Mouse (Mus musculus) heart, embryonic 10.5 days (tissue): ENCODE results near the gene Nudt8. TPM values are rescaled to one million over a fixed set of nuclear protein-coding genes. Genes with fewer than 3 reads are reported as not detected.
"Not testable (repeated sequence)": the region's sequence is repeated elsewhere in the genome, so short reads cannot be mapped to it uniquely, and the experiment has no call there.

Experiments
- DNase-seq: peaks from one replicate; pipeline ENCODE4 v3.0.0-alpha.2; 2017; ENCODE audit warnings: low spot score
- H3K27ac ChIP-seq: fragments of 300-500 bp; sonication (generic); 2 replicates; pipeline ENCODE4 v1.5.1; 2016; ENCODE audit warnings: mild to moderate bottlenecking
- H3K27me3 ChIP-seq: fragments of 300-500 bp; sonication (generic); 2 replicates; pipeline ENCODE4 v1.6.1; 2016; ENCODE audit warnings: mild to moderate bottlenecking; ENCODE audit not compliant: poor library complexity, insufficient read depth, severe bottlenecking
- H3K36me3 ChIP-seq: fragments of 300-500 bp; sonication (generic); 2 replicates; pipeline ENCODE4 v1.6.1; 2016; ENCODE audit warnings: mild to moderate bottlenecking, moderate library complexity
- H3K4me1 ChIP-seq: fragments of 300-500 bp; sonication (generic); 2 replicates; pipeline ENCODE4 v1.6.1; 2016; ENCODE audit warnings: mild to moderate bottlenecking
- H3K4me3 ChIP-seq: fragments of 300-500 bp; sonication (generic); 2 replicates; pipeline ENCODE4 v1.5.1; 2016; ENCODE audit warnings: mild to moderate bottlenecking, moderate library complexity
- H3K9me3 ChIP-seq: fragments of 300-500 bp; sonication (generic); 2 replicates; pipeline ENCODE4 v1.6.1; 2016; ENCODE audit warnings: mild to moderate bottlenecking, moderate library complexity
- WGBS: fragments of 180-500 bp; shearing (Covaris S2); methylation state at CpG from one replicate; pipeline ENCODE4 v1.1.7; 2016; 5-methylcytosine and 5-hydroxymethylcytosine counted together
- polyA plus RNA-seq: library from polyadenylated mRNA; unstranded; fragments of >200 nt; fragmentation: Nextera tagmentation; extraction: Ambion mirVana; gene quantifications from 2 replicates; pipeline ENCODE4 v1.2.1, GENCODE M21; 2016

Gene Nudt8
- polyA plus RNA-seq, 1 experiment from 2014 or later, result 40.2 TPM

DNA sequence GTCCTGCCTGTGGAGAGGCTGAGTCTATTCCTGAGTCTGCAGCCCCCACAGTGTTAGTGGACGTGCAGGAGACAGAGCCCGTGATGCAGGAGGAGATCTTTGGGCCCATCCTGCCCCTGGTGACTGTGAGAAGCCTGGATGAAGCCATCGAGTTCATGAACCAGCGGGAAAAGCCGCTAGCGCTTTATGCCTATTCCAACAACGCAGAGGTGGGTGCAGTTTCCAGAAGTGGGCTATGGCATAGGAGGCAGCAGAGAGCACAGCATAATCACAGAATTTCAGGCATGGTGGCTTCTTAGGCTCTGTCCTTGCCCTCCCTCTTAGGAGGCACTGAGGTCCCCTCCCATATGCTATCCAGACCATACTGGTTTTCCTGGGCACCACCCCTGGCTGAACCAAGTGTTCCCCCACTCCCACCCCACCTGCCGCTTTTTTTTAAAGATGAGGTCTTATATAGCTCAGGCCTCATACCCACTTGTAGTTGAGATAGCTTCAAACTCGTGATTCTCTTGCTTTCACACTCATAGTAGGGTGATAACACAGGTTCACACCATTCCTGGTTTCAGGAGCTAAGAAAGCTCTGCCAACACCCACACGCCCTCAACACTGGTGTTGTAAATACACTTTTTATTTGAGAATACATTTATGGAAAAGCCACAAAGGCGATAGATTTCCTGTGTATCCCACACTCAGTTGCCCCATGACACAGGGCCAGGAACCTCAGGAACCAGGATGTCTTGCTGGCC lies 33.9 kb upstream of the Nudt8 start:
- Histone ChIP-seq H3K4me3 (no peak overlapping the region), H3K4me1 (peaks cover 31% of the 10 kb centered on the region), H3K27ac (no peak overlapping the region), H3K9me3 (no peaks in the 10 kb centered on the region), H3K27me3 (0 out of 2 replicates have a peak, but pooled peaks cover 22% of the 10 kb centered on the region), H3K36me3 (no peaks in the 10 kb centered on the region)
- DNase-seq, result no peak
- WGBS, result 62% methylated on average over 11 of the region's 11 CpGs

DNA sequence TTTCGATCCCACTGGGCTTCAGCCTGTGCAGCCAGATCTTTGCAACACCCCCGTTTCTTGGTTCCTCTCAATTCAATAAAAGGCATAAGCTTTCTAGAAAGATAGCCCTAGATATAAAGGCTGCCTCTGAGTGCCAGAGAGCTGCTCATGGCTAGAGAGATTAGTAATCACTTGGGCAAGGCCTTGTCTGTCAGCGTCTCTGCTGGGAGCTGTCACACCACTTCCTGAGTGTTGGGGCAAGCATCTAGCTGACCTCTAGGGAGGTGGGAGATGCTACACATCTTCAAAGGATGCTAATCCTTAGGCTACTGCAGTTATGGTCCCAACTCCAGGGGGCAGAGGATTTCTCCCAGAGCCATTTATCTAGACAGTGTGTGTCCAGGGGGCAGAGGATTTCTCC lies 33.1 kb upstream of the Nudt8 start:
- WGBS, result 32% methylated on average over 3 of the region's 3 CpGs
- H3K27ac ChIP-seq, result no peak overlapping the region
- no peak for DNase-seq
- H3K27me3 ChIP-seq, result 0 out of 2 replicates have a peak, but pooled peaks cover 23% of the 10 kb centered on the region
- H3K4me3 ChIP-seq, result no peak overlapping the region
- no peaks in the 10 kb centered on the region for H3K36me3 ChIP-seq
- H3K9me3 ChIP-seq, result no peaks in the 10 kb centered on the region
- peaks cover 32% of the 10 kb centered on the region for H3K4me1 ChIP-seq

DNA sequence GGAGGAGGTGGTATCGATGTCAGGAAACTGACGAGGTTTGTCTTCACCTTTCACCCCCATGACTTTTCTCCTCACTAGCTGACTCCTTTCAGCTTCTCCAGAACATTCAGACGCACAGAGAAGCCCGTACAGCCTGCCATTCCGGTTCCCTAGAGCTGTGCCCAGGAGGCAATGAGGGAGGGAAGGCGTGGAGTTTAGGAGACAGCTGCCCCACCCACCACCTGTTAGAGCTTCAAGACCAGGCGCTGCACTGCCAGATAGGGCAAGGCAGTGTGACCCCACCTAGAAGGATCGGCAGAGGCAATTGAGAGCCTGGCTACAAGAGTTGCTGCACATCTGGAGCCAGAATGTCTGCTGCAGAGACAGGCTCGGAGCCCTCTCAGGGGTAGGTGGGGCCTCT lies 28.2 kb upstream of the Nudt8 start, which contains the start of gene Aldh3b2:
Gene Aldh3b2 (plus strand): TSS at position 100 of the 400 bp plus-strand sequence.
- Histone ChIP-seq H3K4me1 (peaks cover 23% of the 10 kb centered on the region), H3K36me3 (no peaks in the 10 kb centered on the region), H3K27ac (no peak within 1 kb of the TSS), H3K27me3 (peaks cover 22% of the 10 kb centered on the region; the same call in 1 of the 2 replicates), H3K4me3 (no peak within 1 kb of the TSS), H3K9me3 (no peaks in the 10 kb centered on the region)
- 39% methylated on average over 9 of the region's 9 CpGs for WGBS
- no peak for DNase-seq

DNA sequence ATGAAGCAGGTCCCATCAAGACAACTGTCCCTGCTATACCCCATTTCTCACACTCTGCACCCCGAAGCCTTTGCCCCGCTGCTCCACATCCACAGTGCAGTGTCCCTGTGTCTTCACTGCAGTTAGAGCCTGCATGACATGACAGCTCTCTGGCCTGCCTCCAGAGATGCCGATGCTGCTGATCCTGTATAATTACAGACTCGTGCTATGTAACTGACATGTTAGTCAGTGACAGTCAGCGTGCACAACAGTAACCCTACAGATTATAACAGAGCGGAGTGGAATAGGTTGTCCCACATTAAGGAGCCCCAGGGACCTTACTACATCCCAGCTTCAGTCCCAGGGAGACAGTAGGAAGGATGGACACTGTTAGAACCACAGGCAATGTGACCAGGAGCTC lies 25.8 kb upstream of the Nudt8 start:
- H3K27ac ChIP-seq, H3K4me3 ChIP-seq, H3K36me3 ChIP-seq, H3K9me3 ChIP-seq, DNase-seq, H3K4me1 ChIP-seq: not testable (repeated sequence)
- peaks cover 12% of the 10 kb centered on the region; the same call in 1 of the 2 replicates for H3K27me3 ChIP-seq
- 81% methylated on average over 6 of the region's 6 CpGs for WGBS

DNA sequence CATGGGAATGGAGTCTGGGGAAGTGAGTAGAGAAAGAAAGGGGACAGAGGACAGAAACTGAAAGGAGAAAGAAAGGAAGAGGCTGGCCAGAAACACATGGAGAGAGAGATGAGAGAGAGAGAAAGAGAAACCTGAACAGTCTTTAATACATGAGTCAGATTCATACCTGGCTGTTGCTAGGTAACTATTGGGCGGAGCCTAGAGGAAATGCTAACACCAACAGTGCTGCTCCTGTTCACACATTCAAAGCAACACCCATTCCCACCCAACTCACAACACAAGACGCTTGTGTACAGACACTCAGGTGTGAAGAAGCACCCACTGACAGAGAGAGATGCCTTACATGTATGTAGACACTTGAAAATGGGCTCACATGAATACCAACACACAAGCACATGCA lies 24.5 kb upstream of the Nudt8 start:
- no peaks in the 10 kb centered on the region for H3K9me3 ChIP-seq
- H3K4me1 ChIP-seq, result peaks cover 4% of the 10 kb centered on the region; the same call in 1 of the 2 replicates
- H3K27me3 ChIP-seq, result peaks cover 10% of the 10 kb centered on the region; the same call in 1 of the 2 replicates
- DNase-seq, result no peak
- 67% methylated on average over 2 of the region's 2 CpGs for WGBS
- H3K27ac ChIP-seq, result no peak overlapping the region
- H3K4me3 ChIP-seq, result no peak overlapping the region
- no peaks in the 10 kb centered on the region for H3K36me3 ChIP-seq

DNA sequence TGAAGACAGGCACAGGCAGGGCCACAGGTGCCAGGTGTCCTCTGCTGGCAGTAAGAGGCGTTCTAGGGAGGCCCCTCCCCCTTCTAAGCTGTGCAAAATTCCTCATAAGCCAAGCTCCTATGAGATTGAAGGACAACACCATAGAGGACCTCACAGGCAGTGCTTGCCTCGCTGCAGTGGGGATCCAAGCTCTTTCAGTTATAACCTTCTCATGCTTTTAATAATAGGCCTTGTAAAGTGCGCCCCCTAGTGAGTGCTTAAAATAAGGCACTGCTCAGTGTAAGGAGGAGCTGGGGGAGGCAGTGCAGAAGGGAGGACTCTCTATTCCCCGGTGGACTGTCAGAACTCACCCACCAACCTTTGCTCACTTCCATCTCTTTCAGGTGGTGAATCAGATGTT lies 20.1 kb upstream of the Nudt8 start:
- Histone ChIP-seq H3K4me1 (peaks cover 28% of the 10 kb centered on the region), H3K27ac (0 out of 2 replicates have a peak overlapping the region, but pooled peaks have one; percentile 0), H3K4me3 (no peak overlapping the region), H3K27me3 (peaks cover 9% of the 10 kb centered on the region; the same call in 1 of the 2 replicates), H3K36me3 (no peaks in the 10 kb centered on the region), H3K9me3 (no peaks in the 10 kb centered on the region)
- DNase-seq, result peak; percentile 82
- 17% methylated on average over 4 of the region's 4 CpGs for WGBS

DNA sequence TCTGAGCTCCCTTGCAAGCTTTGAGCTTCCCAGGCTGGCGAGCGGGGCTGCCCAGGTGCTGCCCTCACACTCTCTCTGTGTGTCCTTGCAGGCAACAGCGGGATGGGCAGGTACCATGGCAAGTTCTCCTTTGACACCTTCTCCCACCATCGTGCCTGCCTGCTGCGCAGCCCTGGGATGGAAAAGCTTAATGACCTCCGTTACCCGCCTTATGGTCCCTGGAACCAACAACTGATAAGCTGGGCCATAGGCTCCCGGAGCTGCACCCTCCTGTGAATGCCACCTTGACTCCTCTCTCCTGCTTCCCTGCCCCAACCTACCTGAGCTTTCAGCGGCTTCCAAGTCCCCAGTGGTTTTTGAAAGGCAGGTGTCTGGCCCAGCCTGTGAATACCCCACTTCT lies 19.5 kb upstream of the Nudt8 start:
- H3K36me3 ChIP-seq, result no peaks in the 10 kb centered on the region
- H3K9me3 ChIP-seq, result no peaks in the 10 kb centered on the region
- 0 out of 2 replicates have a peak, but pooled peaks cover 4% of the 10 kb centered on the region for H3K27me3 ChIP-seq
- no peak overlapping the region for H3K27ac ChIP-seq
- WGBS, result 65% methylated on average over 9 of the region's 9 CpGs
- no peak for DNase-seq
- no peak overlapping the region for H3K4me3 ChIP-seq
- H3K4me1 ChIP-seq, result peaks cover 35% of the 10 kb centered on the region

DNA sequence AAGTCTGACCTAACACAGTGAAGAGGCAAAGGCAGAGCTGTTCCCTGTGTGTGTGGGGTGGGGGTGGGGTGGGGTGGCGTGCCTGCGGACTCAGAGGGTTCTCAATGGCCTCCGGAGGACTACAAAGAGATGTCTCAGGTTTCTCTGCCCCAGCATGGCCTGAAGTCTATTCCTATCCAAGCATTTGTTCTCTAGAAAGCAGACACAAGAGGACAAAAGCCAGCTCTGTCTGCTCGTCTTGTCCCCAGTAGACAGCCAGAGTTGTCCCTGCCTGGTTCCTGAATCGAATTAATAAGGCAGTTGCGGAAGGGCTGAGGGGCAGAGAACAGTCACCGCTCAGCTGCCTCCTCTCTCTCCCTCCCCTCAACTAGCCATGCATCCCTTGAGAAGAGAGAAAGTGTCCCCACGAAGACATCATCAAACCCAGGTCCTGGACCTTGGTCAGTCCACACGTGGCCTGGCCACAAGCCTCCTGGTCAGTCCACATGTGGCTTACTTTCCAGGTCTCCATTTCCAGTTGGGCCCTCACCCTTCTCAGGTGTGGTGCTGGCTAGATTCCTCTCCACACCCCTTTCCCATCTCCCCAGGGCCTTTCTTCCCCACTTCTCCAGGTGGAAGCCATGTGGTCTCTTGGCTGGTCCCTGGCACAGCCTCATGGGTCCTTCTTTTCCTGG lies 16.7 kb upstream of the Nudt8 start:
- Histone ChIP-seq H3K27me3 (0 out of 2 replicates have a peak, but pooled peaks cover 4% of the 10 kb centered on the region), H3K9me3 (no peaks in the 10 kb centered on the region), H3K27ac (peak overlapping the region; percentile 80), H3K36me3 (no peaks in the 10 kb centered on the region), H3K4me3 (no peak overlapping the region), H3K4me1 (peaks cover 55% of the 10 kb centered on the region)
- 55% methylated on average over 9 of the region's 9 CpGs for WGBS
- no peak for DNase-seq

DNA sequence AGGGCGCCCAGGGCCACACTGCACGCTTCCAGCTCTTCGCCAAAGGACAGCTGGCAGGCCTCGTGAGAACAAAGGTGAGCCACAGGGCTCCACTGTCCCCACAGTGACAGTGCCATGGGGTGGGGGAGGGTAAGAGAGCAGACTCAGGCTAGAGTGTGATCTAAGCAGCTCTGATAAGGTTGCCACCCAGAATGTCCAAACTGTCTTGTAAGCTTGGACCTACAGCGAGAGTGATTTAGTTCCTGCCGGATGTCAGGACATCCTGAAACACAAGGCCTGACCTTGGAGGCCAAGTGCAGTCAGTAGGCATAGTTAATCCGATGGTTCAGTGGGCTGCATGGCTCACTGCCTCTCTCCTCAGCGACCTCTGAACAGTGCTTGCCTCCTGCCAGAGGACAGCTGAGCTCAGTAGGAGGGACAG lies 15.1 kb upstream of the Nudt8 start:
- no peak for DNase-seq
- Histone ChIP-seq H3K27me3 (0 out of 2 replicates have a peak, but pooled peaks cover 4% of the 10 kb centered on the region), H3K4me3 (no peak overlapping the region), H3K36me3 (no peaks in the 10 kb centered on the region), H3K9me3 (no peaks in the 10 kb centered on the region), H3K27ac (peak overlapping the region; percentile 80), H3K4me1 (peaks cover 55% of the 10 kb centered on the region)
- 20% methylated on average over 8 of the region's 8 CpGs for WGBS

DNA sequence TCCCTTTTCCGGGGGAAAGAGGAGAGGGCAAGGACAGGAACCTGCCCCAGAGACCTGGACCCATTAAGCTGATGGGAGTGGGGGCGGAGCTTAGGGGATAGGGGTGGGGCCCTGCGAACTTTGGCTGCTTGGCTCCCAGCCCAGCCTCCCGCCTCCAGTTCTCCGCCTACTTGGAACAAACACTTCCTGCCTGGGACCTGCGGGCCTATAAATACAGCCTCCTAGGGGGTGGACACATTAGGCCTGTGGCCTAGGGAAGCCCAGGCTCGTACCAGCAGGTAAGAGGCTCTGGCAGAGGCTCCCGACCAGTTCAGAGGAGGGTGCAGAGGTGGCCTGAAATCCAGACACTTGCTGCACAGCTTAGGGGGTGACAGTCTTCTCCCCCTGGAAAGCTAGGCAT lies 14.0 kb upstream of the Nudt8 start, which contains the start of gene Acy3:
Gene Acy3 (plus strand): TSS at position 237 of the 400 bp plus-strand sequence.
- Histone ChIP-seq H3K27me3 (0 out of 2 replicates have a peak, but pooled peaks cover 6% of the 10 kb centered on the region), H3K27ac (peak within 1 kb of the TSS; percentile 80), H3K4me1 (peaks cover 66% of the 10 kb centered on the region), H3K4me3 (peak within 1 kb of the TSS; percentile 20; the same call in 1 of the 2 replicates), H3K36me3 (no peaks in the 10 kb centered on the region), H3K9me3 (no peaks in the 10 kb centered on the region)
- peak; percentile 86 for DNase-seq
- WGBS, result 17% methylated on average over 8 of the region's 8 CpGs

DNA sequence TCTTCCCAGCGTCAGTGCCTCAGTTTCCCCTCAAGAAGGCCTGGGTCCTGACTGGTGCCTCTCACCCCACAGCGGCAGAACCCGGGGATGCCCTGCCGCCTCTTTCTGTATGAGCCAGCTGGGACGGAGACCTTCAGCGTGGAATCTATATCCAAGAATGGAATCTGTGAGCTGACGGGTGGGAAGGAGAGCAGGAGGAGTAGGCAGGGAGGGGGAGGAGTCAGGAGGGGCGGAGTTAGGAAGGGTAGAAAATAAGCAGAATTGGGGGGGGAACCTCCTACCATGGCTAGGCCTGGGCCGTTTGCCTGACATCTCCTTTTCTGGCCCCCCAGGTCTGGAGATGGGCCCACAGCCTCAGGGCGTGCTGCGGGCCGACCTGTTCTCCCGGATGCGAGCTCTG lies 12.3 kb upstream of the Nudt8 start:
- WGBS, result 77% methylated on average over 14 of the region's 14 CpGs
- peaks cover 69% of the 10 kb centered on the region for H3K4me1 ChIP-seq
- H3K27me3 ChIP-seq, result 0 out of 2 replicates have a peak, but pooled peaks cover 6% of the 10 kb centered on the region
- H3K9me3 ChIP-seq, result no peaks in the 10 kb centered on the region
- no peak overlapping the region; the same call in 1 of the 2 replicates for H3K27ac ChIP-seq
- DNase-seq, result no peak
- no peak overlapping the region for H3K4me3 ChIP-seq
- no peaks in the 10 kb centered on the region for H3K36me3 ChIP-seq

DNA sequence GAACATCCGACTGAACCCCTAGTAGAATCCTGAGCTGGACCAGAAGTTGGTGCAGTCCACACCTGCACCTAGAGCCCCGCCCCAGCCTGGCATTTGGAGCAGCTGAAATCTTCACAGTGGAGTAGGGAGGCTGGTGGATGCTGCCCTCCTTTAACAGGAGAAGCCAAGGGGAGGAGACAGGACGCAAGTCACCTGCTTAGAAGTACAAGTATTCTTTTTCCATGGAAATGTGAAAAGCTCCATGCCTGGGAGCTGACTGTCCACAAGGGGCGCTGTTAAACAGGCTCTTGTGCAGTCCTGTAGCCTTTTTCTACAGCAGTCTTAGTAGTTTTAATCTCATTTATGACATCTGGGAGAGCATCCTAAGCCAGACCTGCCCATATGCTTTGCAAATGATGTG lies 11.6 kb upstream of the Nudt8 start:
- Histone ChIP-seq H3K4me1 (peaks cover 62% of the 10 kb centered on the region), H3K27ac (no peak overlapping the region), H3K27me3 (0 out of 2 replicates have a peak, but pooled peaks cover 6% of the 10 kb centered on the region), H3K4me3 (no peak overlapping the region), H3K9me3 (no peaks in the 10 kb centered on the region), H3K36me3 (no peaks in the 10 kb centered on the region)
- 84% methylated on average over 4 of the region's 4 CpGs for WGBS
- DNase-seq, result no peak

DNA sequence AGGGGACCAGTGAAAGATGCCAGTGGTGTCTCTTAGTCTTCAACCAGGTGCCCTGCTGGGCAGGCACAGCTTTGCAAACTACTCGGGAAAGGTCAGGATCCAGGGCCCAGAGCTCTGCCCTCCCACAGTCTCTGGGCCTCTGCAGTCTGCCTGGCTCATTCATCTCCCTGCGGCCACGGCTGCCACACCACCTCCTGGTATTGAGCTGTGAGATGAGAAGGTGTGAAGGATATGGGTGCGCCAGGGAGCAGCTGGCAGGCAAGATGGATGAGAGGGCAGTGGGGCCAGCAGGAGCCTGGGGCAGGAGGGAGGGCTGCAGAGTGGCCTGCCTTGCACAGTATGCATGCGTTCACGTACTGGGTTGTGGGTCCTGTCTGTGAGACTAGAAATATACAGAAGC lies 9.6 kb upstream of the Nudt8 start:
- Histone ChIP-seq H3K36me3 (no peaks in the 10 kb centered on the region), H3K27ac (no peak overlapping the region), H3K4me3 (no peak overlapping the region), H3K27me3 (0 out of 2 replicates have a peak, but pooled peaks cover 6% of the 10 kb centered on the region), H3K4me1 (peaks cover 41% of the 10 kb centered on the region), H3K9me3 (no peaks in the 10 kb centered on the region)
- 56% methylated on average over 6 of the region's 6 CpGs for WGBS
- DNase-seq, result no peak
